Mouse (Mus musculus): ENCODE results near the gene Chst8. TPM values are rescaled to one million over a fixed set of nuclear protein-coding genes. Genes with fewer than 3 reads are reported as not detected.

Gene Chst8
- polyA plus RNA-seq, 2 experiments, result 0.80 to 1.3 TPM

DNA sequence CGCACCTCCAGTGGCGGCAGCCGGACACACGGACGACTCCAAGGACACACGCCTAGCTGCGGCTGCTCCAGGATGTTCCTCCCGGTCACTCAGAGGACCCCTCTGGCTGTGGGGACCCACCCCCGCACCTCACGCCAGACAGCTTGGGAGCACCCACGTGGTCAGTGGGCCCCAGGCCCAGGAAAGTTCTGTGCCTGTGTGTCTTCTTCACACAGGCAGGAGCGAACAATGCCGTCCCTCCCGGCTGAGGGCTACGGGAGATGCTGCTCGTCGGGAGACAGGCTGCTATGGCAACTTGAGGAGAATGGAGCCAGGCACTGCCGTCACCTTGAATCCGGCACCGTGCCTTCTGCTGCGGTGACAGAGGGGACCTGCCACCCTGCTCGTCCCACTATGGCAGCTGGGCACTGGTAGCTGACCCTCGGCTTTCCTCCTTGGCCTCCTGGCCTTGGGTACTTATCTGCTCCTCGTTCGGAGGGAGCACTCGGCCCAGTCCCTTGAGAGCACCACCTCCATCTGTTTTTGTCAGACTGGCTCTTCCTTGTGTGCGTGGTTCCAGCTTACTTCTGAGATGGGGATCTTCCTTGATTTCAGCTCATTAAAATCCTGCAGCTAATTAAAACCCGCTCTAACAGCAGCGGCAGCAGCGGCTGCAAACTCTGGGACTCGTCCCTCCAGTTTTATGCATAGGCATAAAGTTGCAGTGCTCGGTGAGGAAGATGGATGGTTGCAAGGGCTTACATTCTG is 59.2 kb downstream of the Chst8 start:
- 62% methylated on average over 31 of the region's 32 CpGs for WGBS
- TF ChIP-seq POLR2A (IDR thresholded peaks at IDR 0.05; ENCODE audit: borderline replicate concordance, extremely low read depth, insufficient read depth, insufficient read length), result no peak
- H3K27ac ChIP-seq (replicated peaks; ENCODE audit: low read depth, low read length), result no peak overlapping the region
- no peak overlapping the region for H3K4me3 ChIP-seq (replicated peaks; ENCODE audit: low read length)
- no peak overlapping the region for H3K9ac ChIP-seq (ENCODE audit: low read depth, low read length, severe bottlenecking)
- no peaks in the 10 kb centered on the region for H3K9me3 ChIP-seq (ENCODE audit: control insufficient read depth, low read length)
- H3K4me1 ChIP-seq (ENCODE audit: control insufficient read depth, insufficient read depth, low read length), result no peaks in the 10 kb centered on the region
- no peaks in the 10 kb centered on the region for H3K36me3 ChIP-seq (ENCODE audit: control insufficient read depth, insufficient read depth, low read length)
- DNase-seq (ENCODE audit: low spot score), result no peak
- no peak overlapping the region for H3K4me2 ChIP-seq (replicated peaks; ENCODE audit: low read depth, low read length, severe bottlenecking)
- no peaks in the 10 kb centered on the region for H3K27me3 ChIP-seq (ENCODE audit: control insufficient read depth, insufficient read depth, low read length)
- ATAC-seq (ENCODE audit: low FRiP score, low read depth), result no peak

DNA sequence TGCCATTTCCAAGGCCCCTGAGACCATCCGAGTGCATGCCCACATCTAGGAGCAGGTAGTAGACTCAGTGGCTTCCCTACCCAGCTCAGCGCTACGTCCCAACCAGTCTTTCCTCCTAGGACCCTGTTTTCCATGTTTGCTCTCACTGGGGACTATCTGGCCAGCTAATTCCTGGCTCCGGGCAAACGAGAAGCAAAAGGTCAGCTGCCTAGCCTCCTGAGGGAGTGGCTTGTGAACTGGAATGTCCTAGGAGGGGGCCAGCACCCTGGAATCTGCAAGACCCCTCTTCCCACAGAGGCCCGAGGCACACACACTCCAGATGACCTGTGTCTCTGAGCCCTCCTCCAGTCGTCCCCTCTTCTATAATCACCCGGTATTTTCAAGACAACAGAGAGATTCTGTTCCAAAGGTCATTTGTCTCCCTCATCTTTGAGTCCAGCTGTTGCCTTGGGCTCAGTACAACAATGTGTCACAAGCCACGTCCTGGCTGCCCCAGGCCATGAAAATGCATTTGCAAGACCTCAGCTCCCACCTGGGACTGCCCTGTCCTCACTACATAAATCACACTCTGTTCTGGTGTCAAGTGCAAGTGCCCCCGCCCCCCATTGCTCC is 60.3 kb downstream of the Chst8 start:
- DNase-seq (ENCODE audit: low spot score), result no peak
- H3K27ac ChIP-seq (replicated peaks; ENCODE audit: low read depth, low read length), result no peak overlapping the region
- H3K9me3 ChIP-seq (ENCODE audit: control insufficient read depth, low read length), result no peaks in the 10 kb centered on the region
- no peak overlapping the region for H3K4me2 ChIP-seq (replicated peaks; ENCODE audit: low read depth, low read length, severe bottlenecking)
- no peak for TF ChIP-seq POLR2A (IDR thresholded peaks at IDR 0.05; ENCODE audit: borderline replicate concordance, extremely low read depth, insufficient read depth, insufficient read length)
- no peak; the same call in 1 of the 2 replicates for ATAC-seq (ENCODE audit: low FRiP score, low read depth)
- H3K27me3 ChIP-seq (ENCODE audit: control insufficient read depth, insufficient read depth, low read length), result no peaks in the 10 kb centered on the region
- no peaks in the 10 kb centered on the region for H3K4me1 ChIP-seq (ENCODE audit: control insufficient read depth, insufficient read depth, low read length)
- no peak overlapping the region for H3K9ac ChIP-seq (ENCODE audit: low read depth, low read length, severe bottlenecking)
- 33% methylated on average over 10 of the region's 10 CpGs for WGBS
- no peak overlapping the region for H3K4me3 ChIP-seq (replicated peaks; ENCODE audit: low read length)
- H3K36me3 ChIP-seq (ENCODE audit: control insufficient read depth, insufficient read depth, low read length), result no peaks in the 10 kb centered on the region

DNA sequence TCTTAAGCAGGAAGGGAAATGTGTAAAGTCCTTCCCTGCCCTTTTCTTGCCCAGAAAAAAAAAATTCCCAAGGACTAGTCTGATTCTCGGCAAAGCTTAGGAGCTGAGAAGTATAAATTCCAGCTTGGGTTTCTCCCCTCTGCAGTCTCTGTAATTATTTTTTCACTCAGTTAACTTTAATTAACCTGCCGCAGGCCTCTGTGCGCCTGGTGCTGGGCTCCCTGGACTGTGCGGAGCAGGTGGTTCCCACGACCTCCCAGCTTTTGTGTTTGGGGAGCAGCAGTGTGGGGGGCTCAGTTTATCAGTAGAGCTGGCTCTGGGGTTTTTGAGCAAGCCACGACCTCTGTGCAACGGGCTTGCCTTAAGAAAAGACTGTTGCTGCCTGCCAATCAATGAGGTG is 62.2 kb downstream of the Chst8 start:
- DNase-seq (ENCODE audit: low spot score) (no peak), ATAC-seq (ENCODE audit: low FRiP score, low read depth) (no peak)
- no peaks in the 10 kb centered on the region for H3K27me3 ChIP-seq (ENCODE audit: control insufficient read depth, insufficient read depth, low read length)
- no peaks in the 10 kb centered on the region for H3K9me3 ChIP-seq (ENCODE audit: control insufficient read depth, low read length)
- no peak overlapping the region for H3K9ac ChIP-seq (ENCODE audit: low read depth, low read length, severe bottlenecking)
- WGBS, result 18% methylated on average over 7 of the region's 7 CpGs
- no peaks in the 10 kb centered on the region for H3K36me3 ChIP-seq (ENCODE audit: control insufficient read depth, insufficient read depth, low read length)
- no peak overlapping the region for H3K27ac ChIP-seq (replicated peaks; ENCODE audit: low read depth, low read length)
- TF ChIP-seq POLR2A (IDR thresholded peaks at IDR 0.05; ENCODE audit: borderline replicate concordance, extremely low read depth, insufficient read depth, insufficient read length), result no peak
- H3K4me1 ChIP-seq (ENCODE audit: control insufficient read depth, insufficient read depth, low read length), result no peaks in the 10 kb centered on the region
- no peak overlapping the region for H3K4me2 ChIP-seq (replicated peaks; ENCODE audit: low read depth, low read length, severe bottlenecking)
- no peak overlapping the region for H3K4me3 ChIP-seq (replicated peaks; ENCODE audit: low read length)

DNA sequence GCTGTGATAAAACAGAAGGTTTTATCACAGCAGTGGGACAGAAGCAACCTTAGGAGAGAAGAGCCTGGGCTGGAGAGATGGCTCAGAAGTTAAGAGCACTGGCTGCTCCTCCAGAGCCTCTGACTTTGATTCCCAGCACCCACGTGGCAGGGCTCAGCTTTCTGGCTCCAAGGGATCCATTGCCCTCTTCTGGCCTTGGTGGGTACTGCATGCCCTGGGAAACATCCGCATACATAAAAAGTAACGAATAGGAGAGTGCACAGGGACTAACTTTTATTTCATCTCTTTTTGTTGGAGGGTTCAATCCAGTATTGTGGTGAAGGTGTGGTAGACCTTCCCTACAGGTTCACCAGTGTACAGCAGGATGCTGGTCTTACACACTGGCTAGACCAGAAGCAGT is 62.8 kb downstream of the Chst8 start:
- DNase-seq (ENCODE audit: low spot score) (no peak), ATAC-seq (ENCODE audit: low FRiP score, low read depth) (no peak)
- H3K27ac ChIP-seq (replicated peaks; ENCODE audit: low read depth, low read length), result no peak overlapping the region
- no peak overlapping the region for H3K4me3 ChIP-seq (replicated peaks; ENCODE audit: low read length)
- no peaks in the 10 kb centered on the region for H3K36me3 ChIP-seq (ENCODE audit: control insufficient read depth, insufficient read depth, low read length)
- no peak for TF ChIP-seq POLR2A (IDR thresholded peaks at IDR 0.05; ENCODE audit: borderline replicate concordance, extremely low read depth, insufficient read depth, insufficient read length)
- H3K27me3 ChIP-seq (ENCODE audit: control insufficient read depth, insufficient read depth, low read length), result no peaks in the 10 kb centered on the region
- 36% methylated on average over 3 of the region's 3 CpGs for WGBS
- no peak overlapping the region for H3K9ac ChIP-seq (ENCODE audit: low read depth, low read length, severe bottlenecking)
- no peak overlapping the region for H3K4me2 ChIP-seq (replicated peaks; ENCODE audit: low read depth, low read length, severe bottlenecking)
- H3K9me3 ChIP-seq (ENCODE audit: control insufficient read depth, low read length), result no peaks in the 10 kb centered on the region
- H3K4me1 ChIP-seq (ENCODE audit: control insufficient read depth, insufficient read depth, low read length), result no peaks in the 10 kb centered on the region

DNA sequence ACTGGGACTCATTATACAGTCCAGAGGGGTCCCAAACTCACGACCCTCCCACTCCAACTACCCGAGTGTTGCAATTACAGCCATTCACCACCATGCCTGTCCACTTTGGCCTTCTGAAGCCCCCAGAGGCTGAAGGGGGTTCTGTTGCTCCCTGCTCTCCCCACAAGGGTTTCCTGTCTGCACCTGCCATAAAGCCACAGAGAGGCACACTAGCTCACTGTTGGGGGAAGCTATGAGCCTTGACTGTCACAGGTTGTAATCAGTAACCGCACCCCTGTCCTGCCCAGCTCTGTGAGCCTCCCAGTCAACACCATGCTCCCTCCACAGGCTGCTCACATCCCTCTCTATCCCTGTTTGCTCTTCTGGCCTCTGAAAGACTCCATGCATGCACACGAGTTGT is 64.0 kb downstream of the Chst8 start:
- H3K9ac ChIP-seq (ENCODE audit: low read depth, low read length, severe bottlenecking), result no peak overlapping the region
- no peaks in the 10 kb centered on the region for H3K4me1 ChIP-seq (ENCODE audit: control insufficient read depth, insufficient read depth, low read length)
- TF ChIP-seq POLR2A (IDR thresholded peaks at IDR 0.05; ENCODE audit: borderline replicate concordance, extremely low read depth, insufficient read depth, insufficient read length), result no peak
- WGBS, result 72% methylated on average over 4 of the region's 4 CpGs
- H3K4me2 ChIP-seq (replicated peaks; ENCODE audit: low read depth, low read length, severe bottlenecking), result no peak overlapping the region
- ATAC-seq (ENCODE audit: low FRiP score, low read depth) (no peak), DNase-seq (ENCODE audit: low spot score) (no peak)
- H3K36me3 ChIP-seq (ENCODE audit: control insufficient read depth, insufficient read depth, low read length), result no peaks in the 10 kb centered on the region
- no peak overlapping the region for H3K27ac ChIP-seq (replicated peaks; ENCODE audit: low read depth, low read length)
- no peaks in the 10 kb centered on the region for H3K27me3 ChIP-seq (ENCODE audit: control insufficient read depth, insufficient read depth, low read length)
- H3K4me3 ChIP-seq (replicated peaks; ENCODE audit: low read length), result no peak overlapping the region
- H3K9me3 ChIP-seq (ENCODE audit: control insufficient read depth, low read length), result no peaks in the 10 kb centered on the region

Data from limb, embryonic 14.5 days (tissue).